Mouse (Mus musculus) megakaryocyte-erythroid progenitor cell, adult 5-6 weeks (primary cell): Measurements from ENCODE around the gene A930009A15Rik. TPM values are rescaled to one million over a fixed set of nuclear protein-coding genes. Genes with fewer than 3 reads are reported as not detected.

Experiments used
- ATAC-seq: replicated peaks from 2 replicates; pipeline ENCODE4 v1.8.0; 2016; ENCODE audit warnings: mild to moderate bottlenecking, inconsistent platforms; ENCODE audit not compliant: severe bottlenecking, poor library complexity, low FRiP score, low TSS enrichment
- total RNA-seq, 2 experiments: library from RNA; stranded (forward) in 1 of 2; stranded (reverse) in 1 of 2; fragments of 200-1000, 215-1000 nt in 1 of 2; fragments of >200 nt in 1 of 2; fragmentation: Nextera tagmentation in 1 of 2; gene quantifications; 2 replicates each; pipeline ENCODE4 v1.2.3; 2014 to 2017

The A930009A15Rik gene
- total RNA-seq, 2 experiments from 2014 or later = not detected

DNA sequence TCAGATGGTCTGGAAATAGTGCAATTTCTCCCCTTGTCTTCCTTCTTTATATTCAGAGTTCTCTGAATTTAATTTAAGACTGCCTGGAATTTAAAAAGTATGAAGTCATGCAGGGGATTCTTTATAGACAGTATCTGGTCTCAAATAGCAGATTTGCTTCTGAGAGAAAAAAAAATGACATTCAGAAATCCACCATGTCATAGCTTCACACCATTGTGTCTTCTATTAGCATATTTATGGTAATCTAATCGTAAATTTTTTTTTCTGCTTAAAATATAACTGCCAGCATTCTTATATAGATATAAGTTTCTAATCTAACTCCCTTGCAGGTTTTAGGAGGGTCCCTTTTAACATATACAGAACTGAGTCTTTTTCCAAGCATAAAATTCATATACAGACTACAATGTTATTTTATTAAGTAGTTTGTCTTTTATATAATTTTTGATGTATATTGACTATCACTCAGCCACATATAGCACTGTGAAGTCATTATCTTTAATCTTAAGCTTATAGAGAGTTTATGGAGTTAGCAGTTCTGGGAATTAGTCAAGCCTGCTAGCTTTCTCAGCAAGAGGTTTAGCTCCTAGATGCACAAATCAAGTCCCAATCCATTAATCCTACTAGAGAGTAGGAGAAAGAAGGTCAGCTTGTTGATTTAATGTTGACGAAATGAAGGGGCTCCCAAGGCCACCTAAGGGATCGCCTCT lies 2.1 kb downstream of the A930009A15Rik start:
- no peak for ATAC-seq

- no peak for ATAC-seq
Observed at GRCm38 (mm10) chr10:115579076-115579475, 9.3 kb downstream of the A930009A15Rik start.

- no peak for ATAC-seq
Observed at GRCm38 (mm10) chr10:115579494-115579893, 9.7 kb downstream of the A930009A15Rik start.

DNA sequence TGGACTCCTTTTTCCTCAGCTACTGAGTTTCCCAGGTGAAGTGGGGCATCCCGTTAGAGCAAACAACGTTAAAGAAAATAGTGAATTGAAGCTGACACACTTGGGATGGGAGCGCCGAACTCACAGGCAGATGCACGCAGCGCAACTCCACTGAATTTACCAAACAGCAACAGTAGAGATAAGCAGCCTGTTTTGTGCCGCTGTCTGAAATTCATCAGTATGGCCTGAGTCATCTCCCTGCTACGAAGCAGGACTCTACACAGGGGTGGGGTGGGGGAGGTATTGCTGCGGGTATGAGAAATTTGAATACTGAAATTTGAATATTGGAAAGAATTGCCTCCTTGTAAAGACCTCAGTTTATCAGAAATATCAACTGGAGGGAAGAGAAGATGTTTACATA lies 12.2 kb downstream of the A930009A15Rik start:
- no peak for ATAC-seq

DNA sequence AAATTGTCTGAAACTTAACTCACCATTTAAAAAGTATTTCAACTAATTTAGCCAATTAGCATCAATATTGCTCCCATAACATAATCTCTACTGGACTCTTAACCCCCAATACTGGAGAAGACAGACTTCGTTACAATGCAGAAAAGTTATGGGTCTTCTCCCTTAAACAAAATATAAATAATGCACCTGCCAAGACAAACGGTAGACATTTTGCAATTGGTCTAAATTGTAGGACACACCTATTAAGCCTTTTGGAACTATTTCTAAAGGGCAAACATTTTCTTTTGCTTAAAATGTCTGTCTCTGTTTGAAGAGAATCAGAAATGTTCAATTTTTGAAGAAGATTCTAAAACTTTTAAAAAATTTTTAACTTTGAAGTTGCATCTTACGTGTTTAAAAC lies 13.3 kb downstream of the A930009A15Rik start:
- no peak for ATAC-seq

GRCm38 (mm10) chr10:115584656-115585055 lies 14.9 kb downstream of the A930009A15Rik start:
- ATAC-seq = no peak

DNA sequence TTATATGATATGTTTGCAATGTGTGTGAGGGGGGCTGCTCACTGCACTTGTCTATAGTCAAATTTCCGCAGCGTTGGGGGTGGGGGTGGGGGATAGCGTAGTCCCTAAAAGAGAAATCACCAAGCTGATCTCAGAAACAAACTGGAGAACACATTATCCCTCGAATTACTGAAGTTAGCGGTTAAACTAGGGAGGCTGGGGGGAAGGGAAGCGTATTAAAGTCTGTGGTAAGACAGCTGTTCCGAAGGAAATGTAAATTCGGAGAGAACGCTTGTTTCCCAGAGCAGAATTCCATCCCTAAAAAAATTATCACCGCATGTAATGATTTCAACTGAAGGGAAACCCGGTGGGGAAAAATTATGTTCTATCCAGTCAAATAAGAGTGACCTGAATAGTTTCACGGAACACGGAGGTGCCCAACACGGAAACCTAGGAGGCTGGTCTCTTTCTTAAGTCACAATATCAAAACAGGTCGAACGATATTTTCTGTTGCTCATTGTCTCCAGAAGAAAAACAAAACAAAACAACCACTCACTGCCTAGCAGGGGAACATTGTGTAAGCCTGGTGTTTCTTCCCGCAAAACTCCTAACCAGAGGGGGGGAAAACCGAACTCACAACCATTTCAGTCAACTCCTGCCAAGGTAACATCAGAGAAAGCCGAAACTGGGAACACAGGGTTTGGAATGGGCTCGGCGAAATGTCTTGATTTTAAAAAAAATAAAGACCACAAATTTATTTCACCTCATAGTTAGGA lies 15.9 kb downstream of the A930009A15Rik start:
- peak; percentile 10; the same call in 1 of the 2 replicates for ATAC-seq

DNA sequence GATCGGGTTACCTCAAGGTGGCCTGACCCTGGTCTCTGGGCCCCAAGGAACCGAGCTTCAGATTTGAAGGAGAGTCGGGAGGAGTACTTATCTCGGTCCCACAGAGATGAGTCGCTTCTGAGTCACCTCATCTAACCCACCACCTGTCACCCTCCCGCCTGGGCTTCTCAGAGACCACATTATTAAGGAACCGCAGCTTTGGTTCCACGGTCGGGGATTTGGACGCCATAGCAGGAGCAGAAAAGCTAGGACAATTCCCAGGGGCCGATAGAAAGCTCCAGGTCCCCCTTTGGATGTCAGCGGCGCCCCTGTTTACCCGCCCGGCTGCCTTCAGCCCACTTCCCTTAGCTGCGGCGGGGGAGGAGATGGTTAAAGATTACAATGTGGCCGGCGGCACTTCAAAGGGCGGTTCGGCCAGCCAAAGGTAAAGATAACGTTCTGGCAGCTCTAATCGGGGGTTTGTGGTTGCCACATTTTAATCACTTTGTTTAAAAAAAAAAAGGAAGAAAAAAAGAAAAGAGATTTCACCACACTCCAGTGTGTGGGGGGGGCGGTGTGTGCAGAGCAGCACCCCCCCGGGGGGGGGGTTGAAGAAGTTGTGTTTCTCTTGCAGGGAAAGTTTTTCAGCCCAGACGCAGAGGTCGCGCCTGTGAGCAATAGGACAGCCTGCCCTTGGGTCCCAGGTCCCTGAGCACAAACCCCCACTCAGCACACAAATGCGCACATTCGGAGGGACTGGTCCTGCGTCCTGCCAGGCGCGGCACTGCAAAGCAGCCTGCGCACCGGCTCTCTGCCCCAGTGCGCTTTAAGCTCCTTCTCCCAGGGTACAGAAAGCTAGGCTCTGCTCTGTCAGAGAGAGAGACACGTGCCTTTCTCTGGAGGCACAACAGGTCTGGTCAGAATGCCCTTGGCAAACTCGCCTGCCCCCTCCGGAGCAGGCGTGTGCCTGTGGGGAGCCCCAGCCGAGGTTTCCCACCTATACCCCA lies 16.8 kb downstream of the A930009A15Rik start:
- peak; percentile 63 for ATAC-seq

GRCm38 (mm10) chr10:115587301-115587969 lies 17.6 kb downstream of the A930009A15Rik start, which contains the start of gene Lgr5:
Gene Lgr5 (minus strand): TSS chr10:115587780.
- peak; percentile 32 for ATAC-seq

- no peak for ATAC-seq
Observed at GRCm38 (mm10) chr10:115587979-115588378, 18.2 kb downstream of the A930009A15Rik start.

DNA sequence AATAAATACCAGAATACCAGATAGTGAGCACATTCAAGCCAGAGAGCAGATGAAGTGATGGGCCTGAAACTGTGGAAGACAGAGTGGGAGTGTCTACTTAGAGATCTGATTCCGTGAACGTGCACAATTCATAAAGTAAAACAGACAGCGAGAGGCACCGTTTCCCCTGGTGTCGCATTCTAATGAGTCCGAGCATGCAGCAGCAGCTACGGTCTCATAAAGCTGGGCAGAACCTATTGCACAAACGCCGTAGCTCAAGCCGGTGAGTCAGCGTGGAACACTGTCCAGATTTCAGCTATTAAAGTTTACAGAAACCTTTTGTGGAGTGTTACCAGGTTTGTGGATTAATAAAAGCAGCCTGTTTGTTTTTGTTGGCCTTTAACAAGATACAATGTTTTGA lies 23.4 kb downstream of the A930009A15Rik start:
- no peak for ATAC-seq

DNA sequence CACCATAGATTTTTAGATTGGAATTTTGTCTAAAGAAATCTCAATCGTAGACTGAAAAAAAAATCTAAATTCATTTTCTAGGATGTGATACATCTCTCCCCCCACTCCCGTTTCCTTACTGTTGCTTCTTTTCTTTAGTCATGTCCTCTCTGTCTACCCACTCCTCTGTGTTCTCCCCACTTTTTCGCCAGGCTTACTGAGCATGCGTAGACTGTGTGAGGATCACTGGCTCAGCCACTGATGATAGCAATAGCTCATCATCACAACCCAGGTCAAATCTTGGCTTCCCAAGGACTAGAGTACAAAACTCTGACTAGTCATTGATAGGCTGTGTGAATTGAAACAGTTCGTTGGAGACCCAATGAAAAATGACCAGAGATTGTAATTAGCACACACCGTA lies 23.9 kb downstream of the A930009A15Rik start:
- ATAC-seq = no peak

GRCm38 (mm10) chr10:115595748-115596147 lies 26.0 kb downstream of the A930009A15Rik start:
- ATAC-seq = no peak

- peak; percentile 92 for ATAC-seq
Observed at GRCm38 (mm10) chr10:115617456-115618287, 47.9 kb downstream of the A930009A15Rik start.

GRCm38 (mm10) chr10:115618288-115618856 lies 48.6 kb downstream of the A930009A15Rik start:
- ATAC-seq = no peak

GRCm38 (mm10) chr10:115623481-115623880 lies 53.7 kb downstream of the A930009A15Rik start:
- ATAC-seq = no peak

GRCm38 (mm10) chr10:115623956-115624671 lies 54.3 kb downstream of the A930009A15Rik start:
- ATAC-seq = 0 out of 2 replicates have a peak, but pooled peaks have one; percentile 30
